In genomic region chr3:89202253-89203141, GRCm38 (mm10) we compare ENCODE assay signal across 8 mouse cellular contexts. TPM values are rescaled to one million over a fixed set of nuclear protein-coding genes. Genes with fewer than 3 reads are reported as not detected.
DNase-seq lines count a peak whose midpoint lies in the region; ATAC-seq and TF ChIP-seq lines count a peak whose summit lies in the region.

Gene Gba, plus strand, starts transcription at chr3:89202928.

- whole genome bisulfite sequencing in heart, embryonic 11.5 days (ENCODE audit: insufficient replicate concordance) = 26% methylated on average over 13 of the region's 13 CpGs
- 28% methylated on average over 13 of the region's 13 CpGs for WGBS in kidney, embryonic 16.5 days
- WGBS in liver, adult 2 months = 23% methylated on average over 13 of the region's 13 CpGs

- H3K36me3 ChIP-seq in C2C12 (ENCODE audit: control insufficient read depth, insufficient read depth) = peaks cover 20% of the 10 kb centered on the region
- peaks cover 5% of the 10 kb centered on the region; the same call in 1 of the 2 replicates for H3K36me3 ChIP-seq in heart, embryonic 11.5 days (ENCODE audit: control insufficient read depth, insufficient read depth, low read length)
- H3K36me3 ChIP-seq in kidney, embryonic 16.5 days (ENCODE audit: insufficient read depth, low read length) = peaks cover 12% of the 10 kb centered on the region; the same call in 1 of the 2 replicates
- peaks cover 8% of the 10 kb centered on the region; the same call in 1 of the 2 replicates for H3K36me3 ChIP-seq in liver, adult 2 months (ENCODE audit: control insufficient read depth, insufficient read depth, low read length)
- peaks cover 5% of the 10 kb centered on the region for H3K36me3 ChIP-seq in myocyte (ENCODE audit: control insufficient read depth, insufficient read depth)
- peaks cover 3% of the 10 kb centered on the region; the same call in 1 of the 2 replicates for H3K36me3 ChIP-seq in splenic B cell, adult 2 months (ENCODE audit: control insufficient read depth, insufficient read depth, low read length, poor library complexity, severe bottlenecking)

- H3K27me3 ChIP-seq in C2C12 (ENCODE audit: control insufficient read depth, insufficient read depth, insufficient read length) (no peaks in the 10 kb centered on the region), myocyte (ENCODE audit: control insufficient read depth, insufficient read depth, insufficient read length) (no peaks in the 10 kb centered on the region)
- H3K27me3 ChIP-seq in heart, embryonic 11.5 days (ENCODE audit: control insufficient read depth, insufficient read depth, low read length) = no peaks in the 10 kb centered on the region
- H3K27me3 ChIP-seq in kidney, embryonic 16.5 days (ENCODE audit: insufficient read depth, low read length) = no peaks in the 10 kb centered on the region
- H3K27me3 ChIP-seq in liver, adult 2 months (ENCODE audit: control insufficient read depth, insufficient read depth, low read length) = no peaks in the 10 kb centered on the region
- no peaks in the 10 kb centered on the region for H3K27me3 ChIP-seq in splenic B cell, adult 2 months (ENCODE audit: control insufficient read depth, insufficient read depth, low read length, poor library complexity, severe bottlenecking)

- peak within 1 kb of the TSS; percentile 52 for H3K4me3 ChIP-seq in C2C12 (ENCODE audit: insufficient read depth, poor library complexity, severe bottlenecking)
- peak within 1 kb of the TSS; percentile 69 for H3K4me3 ChIP-seq in heart, embryonic 11.5 days (ENCODE audit: low read depth, low read length)
- peak within 1 kb of the TSS; percentile 64 for H3K4me3 ChIP-seq in kidney, embryonic 16.5 days (ENCODE audit: low read length)
- H3K4me3 ChIP-seq in liver, adult 2 months (ENCODE audit: insufficient read depth, low read depth, low read length) = peak within 1 kb of the TSS; percentile 55
- H3K4me3 ChIP-seq in myocyte = peak within 1 kb of the TSS; percentile 29

- no peak for TF ChIP-seq POLR2A in liver, adult 2 months (IDR thresholded peaks at IDR 0.05; ENCODE audit: extremely low read depth, insufficient read depth, low read length)
- no peak for TF ChIP-seq POLR2A in myocyte (IDR thresholded peaks at IDR 0.05; ENCODE audit: insufficient read length, low read depth)

- peak; percentile 89 for ATAC-seq in erythroblast, adult 5-6 weeks (replicated peaks; ENCODE audit: low FRiP score, poor library complexity, severe bottlenecking)
- peak; percentile 57; the same call in 1 of the 2 replicates for ATAC-seq in heart, embryonic 11.5 days (replicated peaks; ENCODE audit: insufficient number of reproducible peaks, low FRiP score, low TSS enrichment)
- peak; percentile 78 for ATAC-seq in kidney, embryonic 16.5 days (ENCODE audit: low FRiP score, low TSS enrichment)

- TF ChIP-seq CTCF in C2C12 (IDR thresholded peaks at IDR 0.05; ENCODE audit: control insufficient read depth, insufficient read depth, insufficient read length) = no peak
- TF ChIP-seq CTCF in liver, adult 2 months (IDR thresholded peaks at IDR 0.05; ENCODE audit: low read depth, low read length) = no peak

- no peaks in the 10 kb centered on the region for H3K9me3 ChIP-seq in heart, embryonic 11.5 days (replicated peaks; ENCODE audit: control insufficient read depth, low read length)
- H3K9me3 ChIP-seq in kidney, embryonic 16.5 days (ENCODE audit: low read length) = no peaks in the 10 kb centered on the region

- H3K79me3 ChIP-seq in C2C12 (ENCODE audit: low read depth) = no peaks in the 10 kb centered on the region

- H3K9ac ChIP-seq in heart, embryonic 11.5 days (ENCODE audit: low read depth, low read length) = peak within 1 kb of the TSS; percentile 69
- H3K9ac ChIP-seq in kidney, embryonic 16.5 days (replicated peaks; ENCODE audit: low read length) = peak within 1 kb of the TSS; percentile 67
- peak within 1 kb of the TSS; percentile 69 for H3K9ac ChIP-seq in liver, adult 2 months (ENCODE audit: low read depth, low read length)

- H3ac ChIP-seq in C2C12 (ENCODE audit: control insufficient read depth, insufficient read length, low read depth) (peak within 1 kb of the TSS; percentile 62), myocyte (ENCODE audit: control insufficient read depth, insufficient read length) (no peak within 1 kb of the TSS)

- peaks cover 5% of the 10 kb centered on the region for H3K4me1 ChIP-seq in heart, embryonic 11.5 days (ENCODE audit: control insufficient read depth, insufficient read depth, low read length)
- peaks cover 5% of the 10 kb centered on the region for H3K4me1 ChIP-seq in kidney, embryonic 16.5 days (ENCODE audit: insufficient read depth, low read length)
- peaks cover 4% of the 10 kb centered on the region for H3K4me1 ChIP-seq in liver, adult 2 months (ENCODE audit: control insufficient read depth, insufficient read depth, low read length)

- H3K27ac ChIP-seq in heart, embryonic 11.5 days (ENCODE audit: low read depth, low read length) = no peak within 1 kb of the TSS
- H3K27ac ChIP-seq in kidney, embryonic 16.5 days (ENCODE audit: low read length) = no peak within 1 kb of the TSS
- H3K27ac ChIP-seq in liver, adult 2 months (replicated peaks; ENCODE audit: insufficient read depth, low read depth, low read length) = peak within 1 kb of the TSS; percentile 38

- peak; percentile 97 for DNase-seq in brain, adult 2 months (ENCODE audit: low read depth, low spot score)
- DNase-seq in liver, adult 2 months (ENCODE audit: extremely low read depth, low read depth, low spot score) = peak; percentile 85
- peak; percentile 95 for DNase-seq in splenic B cell, adult 2 months (ENCODE audit: low read depth, low spot score)

- H3K79me2 ChIP-seq in C2C12 (ENCODE audit: control insufficient read depth, insufficient read depth) (peaks cover 6% of the 10 kb centered on the region), myocyte (ENCODE audit: control insufficient read depth, insufficient read depth) (peaks cover 6% of the 10 kb centered on the region)
- peaks cover 5% of the 10 kb centered on the region; the same call in 1 of the 2 replicates for H3K79me2 ChIP-seq in liver, adult 2 months (ENCODE audit: control insufficient read depth, insufficient read depth, low read length)

- peak within 1 kb of the TSS; percentile 70 for H3K4me2 ChIP-seq in heart, embryonic 11.5 days
- H3K4me2 ChIP-seq in kidney, embryonic 16.5 days (replicated peaks; ENCODE audit: low read depth, low read length) = peak within 1 kb of the TSS; percentile 75
- peak within 1 kb of the TSS; percentile 93 for H3K4me2 ChIP-seq in myocyte (ENCODE audit: low read depth)

TF ChIP-seq in C2C12, 6 proteins besides CTCF, POLR2A, EP300 and RAD21:
- no peak for TF ChIP-seq FOSL1 (IDR thresholded peaks at IDR 0.05; ENCODE audit: insufficient read depth, low read length, poor library complexity, severe bottlenecking)
- TF ChIP-seq USF1 (IDR thresholded peaks at IDR 0.05; ENCODE audit: low read depth) = peak; percentile 100
- peak; percentile 39 for TF ChIP-seq MAX (IDR thresholded peaks at IDR 0.05)
- TF ChIP-seq CEBPB (IDR thresholded peaks at IDR 0.05; ENCODE audit: low read depth) = peak; percentile 70
- TF ChIP-seq MYOD1 (IDR thresholded peaks at IDR 0.05; ENCODE audit: control insufficient read depth, insufficient read length, low read depth) = no peak
- TF ChIP-seq MYOG (IDR thresholded peaks at IDR 0.05; ENCODE audit: control insufficient read depth, extremely low read depth, insufficient read length) = no peak
TF ChIP-seq in C2C12: peak in this region for 3.

TF ChIP-seq in myocyte, 11 proteins besides CTCF, POLR2A, EP300 and RAD21:
- peak; percentile 100 for TF ChIP-seq USF1 (IDR thresholded peaks at IDR 0.05; ENCODE audit: low read depth)
- no peak for TF ChIP-seq E2F4 (IDR thresholded peaks at IDR 0.05; ENCODE audit: insufficient read depth)
- TF ChIP-seq REST (IDR thresholded peaks at IDR 0.05; ENCODE audit: insufficient read depth, insufficient read length) = no peak
- no peak for TF ChIP-seq TCF3 (IDR thresholded peaks at IDR 0.05; ENCODE audit: insufficient read length, low read depth)
- no peak for TF ChIP-seq POLR2AphosphoS2 (IDR thresholded peaks at IDR 0.05; ENCODE audit: insufficient read length, low read depth)
- no peak for TF ChIP-seq TCF12 (IDR thresholded peaks at IDR 0.05; ENCODE audit: insufficient read depth, poor library complexity, severe bottlenecking)
- TF ChIP-seq MAX (IDR thresholded peaks at IDR 0.05; ENCODE audit: low read depth) = no peak
- TF ChIP-seq MYOD1 (IDR thresholded peaks at IDR 0.05; ENCODE audit: control insufficient read depth in 1 of 3, insufficient read length in 2 of 3, low read depth in 2 of 3) = no peak
- TF ChIP-seq MYOG (IDR thresholded peaks at IDR 0.05; ENCODE audit: control insufficient read depth in 1 of 3, insufficient read depth in 1 of 3, insufficient read length in 2 of 3, low read depth in 2 of 3) = no peak
- TF ChIP-seq CEBPB (IDR thresholded peaks at IDR 0.05; ENCODE audit: insufficient read depth, poor library complexity, severe bottlenecking) = 0 out of 2 replicates have a peak, but pooled peaks have one; percentile 19
- TF ChIP-seq SRF (IDR thresholded peaks at IDR 0.05; ENCODE audit: control insufficient read depth, insufficient read length, low read depth) = no peak

RNA-seq across cellular contexts. Expression of gene Gba, which starts in this region (rescaled TPM):
- polyA plus RNA-seq in C2C12 (2012; fragmentation: generic; extraction: Trizol) (40.6 TPM), myocyte (2012; fragmentation: generic; extraction: Trizol) (52.5 TPM)
- total RNA-seq in erythroblast, adult 5-6 weeks (2015; ENCODE audit: low replicate concordance) = 11.1 and 18.8 TPM in 2 replicates
- 12.9 and 13.2 TPM in 2 replicates for total RNA-seq in erythroblast, adult 5-6 weeks (2017; ENCODE audit: low replicate concordance)
- 33.3 and 39.9 TPM in 2 replicates for polyA plus RNA-seq in heart, embryonic 11.5 days (2014; fragmentation: Nextera tagmentation; extraction: Ambion mirVana)
- polyA plus RNA-seq in kidney, embryonic 16.5 days (2015; fragmentation: Nextera tagmentation; extraction: Ambion mirVana) = 54.9 and 56.1 TPM in 2 replicates
- 24.1 and 32.7 TPM in 2 replicates for total RNA-seq in liver, adult 2 months (2014; rRNA removed)
- 33.2 and 36.6 TPM in 2 replicates for polyA plus RNA-seq in liver, adult 2 months (2012; rRNA removed)
